Mouse (Mus musculus) C2C12 (cell line): ENCODE results near the gene Rnf213.

Source experiments
- CEBPB ChIP-seq: IDR thresholded peaks from one replicate; pipeline ENCODE4 v1.6.1; 2011; ENCODE audit warnings: low read depth, mild to moderate bottlenecking, control low read depth, moderate library complexity
- CTCF ChIP-seq: IDR thresholded peaks from one replicate; pipeline ENCODE4 v1.5.1; 2011; ENCODE audit not compliant: control insufficient read depth, insufficient read depth, insufficient read length
- MAX ChIP-seq: IDR thresholded peaks from one replicate; pipeline ENCODE4 v1.6.1; 2011; ENCODE audit warnings: mild to moderate bottlenecking, control low read depth
- MYOD1 ChIP-seq: IDR thresholded peaks from one replicate; pipeline ENCODE4 v1.6.1; 2011; ENCODE audit warnings: low read depth; ENCODE audit not compliant: control insufficient read depth, insufficient read length
- MYOG ChIP-seq: IDR thresholded peaks from one replicate; pipeline ENCODE4 v1.6.1; 2011; ENCODE audit not compliant: control insufficient read depth, insufficient read length; ENCODE audit errors: extremely low read depth
- USF1 ChIP-seq: IDR thresholded peaks from one replicate; pipeline ENCODE4 v1.6.1; 2011; ENCODE audit warnings: low read depth, mild to moderate bottlenecking, control low read depth, moderate library complexity

GRCm38 (mm10) chr11:119347125-119347524 is 45.8 kb upstream of the Rnf213 start:
- TF ChIP-seq CTCF (no peak), CEBPB (no peak), MYOG (no peak), USF1 (no peak), MYOD1 (no peak), MAX (no peak)
